Mouse (Mus musculus): ENCODE data around the gene B3glct.

The B3glct gene

DNA sequence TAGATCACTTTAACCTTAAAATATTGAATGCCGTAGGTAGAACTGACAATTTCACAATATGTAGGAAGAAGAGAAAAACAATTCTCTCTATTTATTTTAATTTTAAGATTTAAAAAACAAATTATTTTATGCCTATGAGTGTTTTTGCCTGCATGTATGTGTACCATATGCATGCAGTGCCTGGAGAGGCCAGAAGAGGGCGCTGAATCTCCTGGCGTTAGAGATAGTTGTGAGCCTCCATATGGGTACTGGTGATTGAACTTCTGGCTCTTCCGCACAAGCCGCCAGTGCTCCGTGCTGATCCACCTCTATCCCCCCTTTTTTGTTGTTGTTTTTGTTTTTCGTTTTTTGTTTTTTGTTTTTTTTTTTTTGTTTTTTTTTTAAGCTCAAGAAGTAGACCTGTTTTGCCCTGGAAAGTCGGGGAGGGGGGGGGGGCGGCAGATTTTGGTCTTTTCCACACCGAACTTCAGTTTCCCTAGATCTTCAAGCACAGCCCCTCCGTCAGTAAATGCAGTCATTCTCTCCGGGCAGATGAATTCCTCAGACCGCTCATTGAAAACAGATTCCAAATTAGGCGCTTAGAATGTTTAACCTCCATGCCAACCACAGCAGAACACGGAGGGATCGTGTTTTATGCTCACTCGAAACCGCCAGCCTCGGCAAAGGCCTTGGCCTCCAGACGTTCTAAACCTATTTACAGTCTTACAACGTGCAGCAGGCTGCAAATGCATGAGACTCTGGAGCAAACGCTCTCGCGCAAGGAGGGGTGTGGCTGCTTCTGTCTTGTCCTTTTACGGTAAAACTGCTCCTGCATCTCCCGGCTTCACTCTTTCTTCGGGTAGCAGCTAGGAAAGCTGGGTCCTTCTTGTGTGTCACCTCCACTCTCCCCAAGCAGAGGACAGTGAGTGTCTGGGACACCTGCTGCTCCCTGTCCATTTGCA lies 70.9 kb downstream of the B3glct start:
- no peak for DNase-seq (ENCODE audit: low read depth)

DNA sequence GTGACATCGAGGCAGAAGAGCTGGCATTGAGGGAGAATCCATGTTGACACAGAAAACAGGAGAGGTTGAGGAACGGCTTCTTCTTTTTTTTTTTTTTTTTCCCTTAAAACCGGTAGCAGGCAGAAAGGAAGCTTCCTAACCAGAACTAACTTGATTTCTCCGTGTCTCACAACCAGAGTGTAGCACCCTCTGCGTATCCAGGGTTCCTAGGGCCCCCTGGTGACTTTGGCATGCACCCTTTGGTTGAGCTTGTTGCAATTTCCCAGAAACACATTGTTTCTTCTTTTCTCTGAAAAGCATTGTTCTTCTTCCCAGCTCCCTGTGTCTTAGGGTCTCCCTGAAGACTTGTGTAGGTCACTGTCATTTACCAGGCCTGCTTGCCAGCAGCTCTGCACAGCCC lies 73.8 kb downstream of the B3glct start:
- DNase-seq (ENCODE audit: low read depth): no peak

DNA sequence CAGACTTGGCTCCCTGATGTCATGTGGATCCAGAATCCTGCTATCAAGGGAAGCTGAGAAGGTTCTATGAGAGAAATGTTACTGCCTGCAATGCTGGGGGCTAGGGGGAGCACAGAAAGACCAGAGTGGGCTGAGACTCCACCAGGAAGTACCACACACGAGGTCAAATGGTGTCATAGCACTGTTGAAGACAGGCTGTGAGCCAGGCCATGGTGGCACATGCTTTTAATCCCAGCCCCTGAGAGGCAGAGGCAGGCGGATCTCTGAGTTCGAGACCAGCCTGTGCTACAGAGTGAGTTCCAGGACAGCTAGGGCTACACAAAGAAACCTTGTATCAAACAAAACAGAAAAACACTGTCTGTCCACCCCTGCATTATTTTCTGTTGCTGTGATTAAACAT lies 75.0 kb downstream of the B3glct start:
- DNase-seq (ENCODE audit: low read depth): no peak

DNA sequence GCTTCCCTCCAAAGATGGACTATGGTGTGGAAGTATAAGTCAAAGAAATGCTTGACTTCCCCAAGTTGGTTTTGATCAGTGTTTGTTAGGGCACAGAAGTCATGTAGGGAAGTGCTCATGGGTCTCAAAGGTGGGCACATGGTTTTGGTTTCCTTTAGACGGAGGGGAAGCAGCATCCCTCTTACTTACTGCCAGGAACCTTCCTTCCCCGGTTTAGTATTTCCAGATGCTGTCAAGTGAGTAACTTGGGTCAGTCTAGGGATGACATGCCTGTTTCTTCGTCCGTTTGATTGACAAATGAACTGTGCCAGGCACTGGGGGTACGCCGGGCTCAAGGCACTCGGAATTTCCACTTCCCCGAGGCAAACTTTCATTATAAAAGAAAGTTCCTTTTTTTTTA lies 89.1 kb downstream of the B3glct start:
- no peak for DNase-seq (ENCODE audit: low read depth)

- DNase-seq (ENCODE audit: low read depth): no peak
These were observed 89.7 kb downstream of the B3glct start for GRCm38 (mm10) chr5:149767651-149768301.

DNA sequence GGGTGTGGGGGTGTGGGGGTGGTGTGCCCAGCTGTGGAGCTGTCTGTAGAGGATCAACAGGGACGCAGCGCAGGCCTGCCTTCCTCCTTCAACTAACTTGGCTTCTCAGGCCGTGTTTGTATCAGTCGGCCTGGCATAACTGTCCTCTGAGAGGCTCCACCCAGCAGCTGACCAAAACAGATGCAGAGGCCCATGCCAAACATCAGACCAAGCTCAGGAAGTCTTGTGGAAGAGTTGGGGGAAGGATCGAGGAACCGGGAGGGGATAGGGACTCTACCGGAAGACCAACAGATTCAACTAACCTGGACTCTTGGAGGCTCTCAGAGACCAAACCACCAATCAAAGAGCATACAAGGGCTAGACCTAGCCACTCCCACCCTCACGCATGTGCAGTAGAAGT lies 91.6 kb downstream of the B3glct start:
- DNase-seq (ENCODE audit: low read depth): no peak

- no peak for DNase-seq (ENCODE audit: low read depth)
These were observed 98.0 kb downstream of the B3glct start for GRCm38 (mm10) chr5:149776038-149776437.

- no peak for DNase-seq (ENCODE audit: low read depth)
These were observed 101.7 kb downstream of the B3glct start for GRCm38 (mm10) chr5:149779740-149780139.

- no peak for DNase-seq (ENCODE audit: low read depth)
These were observed 102.4 kb downstream of the B3glct start for GRCm38 (mm10) chr5:149780411-149780810.

DNA sequence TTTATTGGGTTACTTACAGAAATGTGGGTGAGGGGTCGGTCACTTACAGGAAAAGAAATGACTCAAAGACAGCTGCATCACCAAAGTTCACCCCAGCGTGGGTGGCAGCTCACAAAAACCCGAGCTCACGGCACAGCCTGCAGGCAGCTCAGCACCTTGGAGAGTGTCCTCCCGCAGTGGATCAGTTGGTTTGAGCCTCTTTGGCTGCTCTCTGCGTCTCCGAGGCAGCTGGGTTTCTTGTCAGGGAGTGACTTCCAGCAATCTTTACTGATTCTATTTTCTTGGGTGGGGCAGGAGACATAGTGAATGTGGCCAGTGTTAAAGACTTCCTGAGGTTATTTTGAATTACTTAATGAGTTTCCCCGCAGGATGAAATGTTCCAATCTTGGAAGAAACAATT lies 112.1 kb downstream of the B3glct start:
- DNase-seq (ENCODE audit: low read depth): no peak

- no peak for DNase-seq (ENCODE audit: low read depth)
These were observed 132.0 kb downstream of the B3glct start for GRCm38 (mm10) chr5:149810071-149810470.

GRCm38 (mm10) chr5:149811835-149812234 lies 133.8 kb downstream of the B3glct start:
- DNase-seq (ENCODE audit: low read depth): no peak

Measured in fibroblast of lung, adult 2 months (primary cell).